8 mouse cellular contexts compared by ENCODE assay signal in genomic region chr14:47474571-47475254, GRCm38 (mm10). TPM values are rescaled to one million over a fixed set of nuclear protein-coding genes. Genes with fewer than 3 reads are reported as not detected.
DNase-seq lines count a peak whose midpoint lies in the region; ATAC-seq lines count a peak whose summit lies in the region.

No protein-coding gene starts in this region.

- H3K27ac ChIP-seq in heart, embryonic 12.5 days (ENCODE audit: poor library complexity, severe bottlenecking), result no peak overlapping the region
- H3K27ac ChIP-seq in brown adipose tissue, adult 24 weeks (replicated peaks; ENCODE audit: low read depth, low read length), result no peak overlapping the region
- peak overlapping the region; percentile 98 for H3K27ac ChIP-seq in liver, embryonic 12.5 days

- H3K4me1 ChIP-seq in heart, embryonic 12.5 days (replicated peaks), result peaks cover 18% of the 10 kb centered on the region
- peaks cover 14% of the 10 kb centered on the region for H3K4me1 ChIP-seq in brown adipose tissue, adult 24 weeks (ENCODE audit: control insufficient read depth, insufficient read depth, insufficient read length, low read length)
- peaks cover 47% of the 10 kb centered on the region for H3K4me1 ChIP-seq in liver, embryonic 12.5 days

- no peaks in the 10 kb centered on the region for H3K36me3 ChIP-seq in heart, embryonic 12.5 days
- H3K36me3 ChIP-seq in liver, embryonic 12.5 days, result peaks cover 22% of the 10 kb centered on the region

- no peak overlapping the region for H3K9ac ChIP-seq in heart, embryonic 12.5 days
- peak overlapping the region; percentile 99 for H3K9ac ChIP-seq in liver, embryonic 12.5 days

- H3K4me3 ChIP-seq in heart, embryonic 12.5 days, result peak overlapping the region; percentile 78
- H3K4me3 ChIP-seq in brown adipose tissue, adult 24 weeks (ENCODE audit: insufficient read depth, low read depth, low read length), result peak overlapping the region; percentile 93; the same call in 1 of the 2 replicates
- H3K4me3 ChIP-seq in liver, embryonic 12.5 days, result peak overlapping the region; percentile 98

- H3K27me3 ChIP-seq in heart, embryonic 12.5 days (replicated peaks), result no peaks in the 10 kb centered on the region
- no peaks in the 10 kb centered on the region for H3K27me3 ChIP-seq in liver, embryonic 12.5 days (replicated peaks)

- no peaks in the 10 kb centered on the region for H3K9me3 ChIP-seq in heart, embryonic 12.5 days (replicated peaks)
- no peaks in the 10 kb centered on the region for H3K9me3 ChIP-seq in liver, embryonic 12.5 days (replicated peaks)

- H3K4me2 ChIP-seq in heart, embryonic 12.5 days, result peak overlapping the region; percentile 65
- peak overlapping the region; percentile 72 for H3K4me2 ChIP-seq in liver, embryonic 12.5 days

- DNase-seq in heart, adult 9 months (ENCODE audit: low spot score in 2 of 2), result no peak
- peak; percentile 25 to 31 for DNase-seq in B cell, adult 2 months
- DNase-seq in retina, embryonic 14.5 days (ENCODE audit: low spot score), result no peak
- no peak for DNase-seq in spleen, adult 12 weeks (ENCODE audit: low spot score)
- no peak for DNase-seq in ovary, postnatal 10 days (ENCODE audit: low spot score)

- no peak for ATAC-seq in heart, embryonic 12.5 days (ENCODE audit: insufficient number of reproducible peaks, low FRiP score)
- ATAC-seq in liver, embryonic 12.5 days, result no peak

- WGBS in heart, embryonic 12.5 days, result 74% methylated on average over 8 of the region's 8 CpGs
- WGBS in liver, embryonic 12.5 days (ENCODE audit: insufficient replicate concordance), result 67% methylated on average over 8 of the region's 8 CpGs

RNA-seq across cellular contexts. Expression of gene Fbxo34, which starts 24.5 kb away (rescaled TPM):
- polyA plus RNA-seq in heart, embryonic 12.5 days (2016; fragmentation: Nextera tagmentation; extraction: Ambion mirVana), result 24.0 and 24.8 TPM in 2 replicates
- 4.9 and 7.5 TPM in 2 replicates for polyA plus RNA-seq in brown adipose tissue, adult 24 weeks (2012; ENCODE audit: insufficient read depth, insufficient read length, missing spikeins)
- polyA plus RNA-seq in liver, embryonic 12.5 days (2016; fragmentation: Nextera tagmentation; extraction: Ambion mirVana), result 36.4 and 38.0 TPM in 2 replicates

RNA-seq across cellular contexts. Expression of gene Dlgap5, which starts 56.5 kb away (rescaled TPM):
- polyA plus RNA-seq in heart, embryonic 12.5 days (2016; fragmentation: Nextera tagmentation; extraction: Ambion mirVana), result 45.7 and 51.8 TPM in 2 replicates
- not detected in 2 replicates for polyA plus RNA-seq in brown adipose tissue, adult 24 weeks (2012; ENCODE audit: insufficient read depth, insufficient read length, missing spikeins)
- 68.0 and 73.9 TPM in 2 replicates for polyA plus RNA-seq in liver, embryonic 12.5 days (2016; fragmentation: Nextera tagmentation; extraction: Ambion mirVana)

Comparison
In these comparisons a context has a peak if more than half of its experiments do, and no peak if none do; other contexts are left out.
1. DNase-seq: peak in B cell, adult 2 months (2 of 2); none in heart, adult 9 months (0 of 2), retina, embryonic 14.5 days (single experiment), spleen, adult 12 weeks (single experiment) and ovary, postnatal 10 days (single experiment).
2. RNA of gene Dlgap5, which starts 56.5 kb away (polyA plus RNA-seq): 68.0 to 73.9 TPM in liver, embryonic 12.5 days and 45.7 to 51.8 TPM in heart, embryonic 12.5 days; not detected in brown adipose tissue, adult 24 weeks; every median in the first group is over 10 times any median in the second.
3. Peak in every context shown above with its lines, with median percentiles within 50 percentile points of each other: H3K4me3 ChIP-seq.